Mouse (Mus musculus) liver, embryonic 12.5 days (tissue): Measurements from ENCODE around the gene Cep250. TPM values are rescaled to one million over a fixed set of nuclear protein-coding genes. Genes with fewer than 3 reads are reported as not detected.

Experiments used
- ATAC-seq: fragments of 200-750 bp; cut with Nextera tagmentation; 2 replicates; pipeline ENCODE4 v1.8.0; 2017; ENCODE audit warnings: moderate number of reproducible peaks, mild to moderate bottlenecking, moderate library complexity
- H3K27ac ChIP-seq: fragments of 300-500 bp; sonication (generic); 2 replicates; pipeline ENCODE4 v1.5.1; 2016; ENCODE audit warnings: mild to moderate bottlenecking
- H3K27me3 ChIP-seq: fragments of 300-500 bp; sonication (generic); replicated peaks from 2 replicates; pipeline ENCODE4 v1.6.1; 2016; ENCODE audit warnings: mild to moderate bottlenecking, moderate library complexity
- H3K36me3 ChIP-seq: fragments of 300-500 bp; sonication (generic); 2 replicates; pipeline ENCODE4 v1.6.1; 2016; ENCODE audit warnings: mild to moderate bottlenecking, moderate library complexity
- H3K4me1 ChIP-seq: fragments of 300-500 bp; sonication (generic); 2 replicates; pipeline ENCODE4 v1.6.1; 2016
- H3K4me2 ChIP-seq: fragments of 300-500 bp; sonication (generic); 2 replicates; pipeline ENCODE4 v1.6.1; 2016; ENCODE audit warnings: mild to moderate bottlenecking, moderate library complexity
- H3K4me3 ChIP-seq: fragments of 300-500 bp; sonication (generic); 2 replicates; pipeline ENCODE4 v1.5.1; 2016; ENCODE audit warnings: mild to moderate bottlenecking, moderate library complexity
- H3K9ac ChIP-seq: fragments of 300-500 bp; sonication (generic); 2 replicates; pipeline ENCODE4 v1.6.1; 2016; ENCODE audit warnings: mild to moderate bottlenecking, moderate library complexity
- H3K9me3 ChIP-seq: fragments of 300-500 bp; sonication (generic); replicated peaks from 2 replicates; pipeline ENCODE4 v1.6.1; 2016; ENCODE audit warnings: mild to moderate bottlenecking, moderate library complexity
- WGBS: fragments of 180-500 bp; shearing (Covaris S2); methylation state at CpG from one replicate; pipeline ENCODE4 v1.1.7; 2016; ENCODE audit not compliant: insufficient replicate concordance; 5-methylcytosine and 5-hydroxymethylcytosine counted together
- polyA plus RNA-seq: library from polyadenylated mRNA; unstranded; fragments of >200 nt; fragmentation: Nextera tagmentation; extraction: Ambion mirVana; gene quantifications from 2 replicates; pipeline ENCODE4 v1.2.1, GENCODE M21; 2016

Gene Cep250
- polyA plus RNA-seq, 1 experiment from 2014 or later = 20.7 TPM

DNA sequence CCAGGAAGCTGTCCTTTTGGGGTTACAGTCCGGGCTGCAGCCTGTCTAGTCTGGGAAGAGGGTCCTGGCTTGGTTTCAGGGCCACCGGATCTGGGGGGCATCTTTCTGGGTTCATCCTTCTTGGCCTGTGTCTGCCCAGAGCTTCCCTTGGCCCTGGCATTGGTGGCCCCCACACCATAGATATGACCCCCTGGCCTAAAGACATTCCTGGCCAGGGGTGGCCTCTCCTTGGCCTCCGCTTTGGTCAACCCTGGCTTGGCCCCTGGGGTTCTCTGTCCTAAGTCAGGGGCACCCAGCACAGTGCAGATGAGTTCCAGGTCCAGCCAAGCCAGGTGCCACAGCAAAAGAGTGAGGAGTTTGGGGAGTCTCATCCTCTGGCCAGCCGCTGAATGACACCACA, 11.6 kb upstream of the Cep250 start:
- H3K4me2 ChIP-seq = no peak overlapping the region

DNA sequence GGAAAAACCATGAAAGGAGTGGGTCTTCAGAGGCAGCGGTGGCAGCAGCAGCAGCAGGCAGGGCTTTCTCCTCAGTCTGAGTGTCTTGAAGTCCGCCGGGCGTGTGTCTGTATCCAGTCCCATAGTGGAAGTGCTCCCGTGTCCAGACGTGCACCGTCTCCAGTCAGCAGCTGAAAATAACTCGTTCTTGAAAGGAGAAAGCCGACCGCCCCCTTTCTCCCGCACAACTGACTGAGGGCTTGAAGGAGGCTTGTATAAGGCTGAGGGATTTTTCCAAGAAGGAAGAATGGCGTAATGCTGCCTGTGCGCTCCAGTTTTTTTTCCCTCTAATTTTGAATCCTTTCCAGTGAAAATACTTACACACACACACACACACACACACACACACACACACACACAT, 11.1 kb upstream of the Cep250 start, which contains the start of gene Gdf5:
TSS of gene Gdf5 (minus strand) at position 244 of the 400 bp plus-strand sequence.
- Histone ChIP-seq H3K4me1 (peaks cover 47% of the 10 kb centered on the region), H3K36me3 (no peaks in the 10 kb centered on the region), H3K4me3 (no peak within 1 kb of the TSS), H3K4me2 (no peak within 1 kb of the TSS), H3K9ac (no peak within 1 kb of the TSS), H3K9me3 (no peaks in the 10 kb centered on the region), H3K27me3 (peaks cover 19% of the 10 kb centered on the region; the same call in 1 of the 2 replicates), H3K27ac (no peak within 1 kb of the TSS)
- WGBS = 76% methylated on average over 13 of the region's 13 CpGs
- ATAC-seq = no peak

More for the DNA sequence above, 11.6 kb upstream of the Cep250 start:
- Histone ChIP-seq H3K27me3 (peaks cover 19% of the 10 kb centered on the region; the same call in 1 of the 2 replicates), H3K27ac (no peak overlapping the region), H3K36me3 (no peaks in the 10 kb centered on the region), H3K4me1 (peaks cover 47% of the 10 kb centered on the region), H3K9ac (no peak overlapping the region), H3K4me3 (no peak overlapping the region), H3K9me3 (no peaks in the 10 kb centered on the region)
- no peak for ATAC-seq
- 70% methylated on average over 4 of the region's 4 CpGs for WGBS

DNA sequence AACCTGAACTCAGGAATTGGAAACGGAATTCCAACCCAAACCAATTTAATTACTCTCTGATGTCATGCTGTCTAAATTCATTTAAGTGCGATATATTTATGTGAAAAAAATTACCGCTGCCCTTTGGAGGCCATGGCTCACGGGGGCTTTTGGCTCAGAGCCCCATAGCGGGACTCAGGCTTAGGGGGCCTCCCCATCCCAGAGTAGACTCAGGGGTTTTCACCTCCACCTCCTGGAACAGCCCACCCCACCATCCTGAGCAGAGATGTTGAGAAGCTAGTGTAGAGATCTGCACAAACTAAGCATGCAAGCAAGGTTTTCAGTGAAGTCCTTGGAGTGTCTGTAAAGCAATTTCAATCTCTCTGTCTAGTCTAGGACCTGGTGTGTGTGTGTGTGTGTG, 10.7 kb upstream of the Cep250 start:
- H3K9me3 ChIP-seq = no peaks in the 10 kb centered on the region
- no peaks in the 10 kb centered on the region for H3K36me3 ChIP-seq
- H3K9ac ChIP-seq = no peak overlapping the region
- H3K4me3 ChIP-seq = no peak overlapping the region
- no peak overlapping the region for H3K27ac ChIP-seq
- H3K27me3 ChIP-seq = peaks cover 19% of the 10 kb centered on the region; the same call in 1 of the 2 replicates
- H3K4me1 ChIP-seq = peaks cover 47% of the 10 kb centered on the region
- no peak for ATAC-seq
- no peak overlapping the region for H3K4me2 ChIP-seq
- WGBS = 71% methylated on average over 5 of the region's 5 CpGs

DNA sequence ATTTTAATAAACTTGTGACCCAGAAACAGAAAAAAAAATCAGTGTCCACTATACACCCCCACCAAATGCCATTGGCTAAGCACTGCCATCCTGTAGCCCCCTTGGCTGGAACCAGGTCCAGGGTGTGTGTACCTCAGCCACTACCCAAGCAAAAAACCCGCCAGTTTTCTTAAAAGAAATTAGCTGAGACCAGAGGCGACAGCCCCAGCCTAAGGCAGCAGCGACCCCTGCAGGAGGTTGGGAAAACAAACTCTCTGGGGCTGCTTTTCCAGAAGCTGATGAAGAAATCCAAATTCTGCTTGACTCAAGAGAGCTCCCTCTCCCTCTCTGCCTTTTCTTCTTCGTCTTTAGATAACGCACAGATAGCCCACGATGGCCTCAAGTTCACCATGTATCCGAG, 10.2 kb upstream of the Cep250 start:
- H3K27me3 ChIP-seq = peaks cover 19% of the 10 kb centered on the region; the same call in 1 of the 2 replicates
- H3K36me3 ChIP-seq = no peaks in the 10 kb centered on the region
- ATAC-seq = no peak
- H3K4me3 ChIP-seq = no peak overlapping the region
- H3K4me1 ChIP-seq = peaks cover 47% of the 10 kb centered on the region
- WGBS = 5% methylated on average over 7 of the region's 7 CpGs
- no peak overlapping the region for H3K27ac ChIP-seq
- no peak overlapping the region for H3K9ac ChIP-seq
- H3K4me2 ChIP-seq = no peak overlapping the region
- H3K9me3 ChIP-seq = no peaks in the 10 kb centered on the region

DNA sequence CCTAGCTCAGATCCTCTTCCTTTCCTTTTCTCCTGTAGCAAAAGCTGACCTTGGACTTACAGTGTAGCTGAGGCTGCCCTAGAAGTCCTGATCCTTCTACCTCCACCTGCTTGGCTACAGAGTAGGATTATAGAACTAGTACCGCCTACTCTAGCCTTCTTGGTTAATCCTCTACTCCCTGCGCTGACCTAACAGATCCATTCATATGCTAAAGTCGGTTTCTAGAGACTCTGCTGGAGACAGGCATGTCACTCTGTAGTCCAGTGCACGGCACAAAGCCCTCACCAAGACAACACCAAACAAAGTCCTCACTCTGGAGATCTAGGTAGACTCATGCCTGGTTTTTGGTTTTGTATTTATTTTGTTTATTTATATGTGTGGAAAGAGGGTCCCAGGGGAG, 9.8 kb upstream of the Cep250 start:
- 50% methylated on average over 4 of the region's 4 CpGs for WGBS
- no peak for ATAC-seq
- Histone ChIP-seq H3K27me3 (peaks cover 19% of the 10 kb centered on the region; the same call in 1 of the 2 replicates), H3K9me3 (no peaks in the 10 kb centered on the region), H3K4me1 (peaks cover 48% of the 10 kb centered on the region), H3K9ac (no peak overlapping the region), H3K4me3 (no peak overlapping the region), H3K27ac (peak overlapping the region; percentile 53), H3K4me2 (no peak overlapping the region), H3K36me3 (no peaks in the 10 kb centered on the region)

DNA sequence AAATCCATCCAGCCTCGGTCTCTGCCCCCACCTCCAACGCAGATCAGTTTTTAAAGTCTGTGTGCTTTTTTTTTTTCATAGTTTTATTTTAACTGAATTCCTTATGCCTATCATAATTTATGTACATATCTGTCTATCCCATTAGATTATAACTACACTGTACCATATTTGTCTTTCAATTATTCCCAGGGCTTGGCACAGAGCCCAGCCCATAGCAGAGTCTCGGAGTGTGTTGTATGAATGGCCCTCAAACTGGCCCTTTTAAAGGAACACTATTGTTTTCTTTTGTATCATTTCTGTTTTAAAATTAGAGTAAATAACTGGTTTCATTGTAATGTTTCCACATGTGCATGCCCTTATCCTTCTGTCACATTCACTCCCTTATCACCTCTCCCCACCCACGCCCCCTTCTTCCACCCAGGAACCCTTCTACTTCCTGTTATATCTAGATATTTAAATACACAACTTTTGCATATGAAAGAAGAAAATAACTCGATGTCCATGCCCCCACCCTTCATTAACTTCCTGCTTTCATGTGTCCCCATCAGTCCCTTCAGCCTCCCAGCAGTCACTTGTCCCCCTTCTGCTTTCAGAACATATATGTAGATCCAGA, 8.8 kb upstream of the Cep250 start:
- Histone ChIP-seq H3K9ac (no peak overlapping the region), H3K4me2 (peak overlapping the region; percentile 14), H3K27ac (peak overlapping the region; percentile 53), H3K9me3 (no peaks in the 10 kb centered on the region), H3K4me3 (no peak overlapping the region), H3K36me3 (no peaks in the 10 kb centered on the region), H3K27me3 (peaks cover 19% of the 10 kb centered on the region; the same call in 1 of the 2 replicates), H3K4me1 (peaks cover 57% of the 10 kb centered on the region)
- WGBS = 43% methylated on average over 5 of the region's 5 CpGs
- peak; percentile 70 for ATAC-seq

DNA sequence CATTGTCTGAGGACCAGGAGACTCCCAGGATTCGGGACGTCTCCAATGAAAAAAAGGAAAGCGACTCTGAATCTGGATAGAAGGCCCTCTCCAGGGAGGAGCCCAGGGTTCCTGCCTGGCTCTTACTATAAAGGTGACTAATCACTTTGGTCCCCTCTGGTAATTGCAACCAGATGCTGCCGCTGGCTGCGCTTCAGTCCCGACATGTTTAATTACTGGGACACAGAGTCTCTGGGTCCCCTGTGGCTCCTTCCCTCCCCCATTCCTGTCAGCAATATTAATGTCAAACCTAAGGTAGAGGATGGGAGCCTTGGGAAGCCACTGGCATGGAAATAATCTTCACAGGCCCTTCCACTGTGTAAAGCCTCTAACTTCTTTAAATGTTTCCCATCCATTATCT, 6.9 kb upstream of the Cep250 start:
- WGBS = 58% methylated on average over 6 of the region's 6 CpGs

DNA sequence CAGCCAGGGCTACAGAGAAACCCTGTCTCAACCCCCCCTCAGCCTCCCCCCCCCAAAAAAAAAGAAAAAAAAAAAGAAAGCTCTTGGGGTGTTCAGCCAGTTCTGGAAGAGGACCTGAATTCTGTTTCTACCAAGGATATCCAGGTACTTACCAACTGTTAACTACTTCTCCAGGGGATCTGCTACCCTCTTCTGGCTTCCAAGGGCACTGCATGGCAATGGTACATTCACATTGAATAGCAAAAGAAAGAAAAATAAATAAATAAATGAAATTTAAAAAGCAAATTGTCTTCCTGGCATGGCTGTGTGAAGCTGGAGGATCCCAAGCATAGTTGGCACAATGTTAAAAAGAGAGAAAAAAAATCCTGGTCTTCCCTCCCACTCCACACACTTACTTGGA, 4.3 kb upstream of the Cep250 start:
- no peak overlapping the region for H3K4me3 ChIP-seq
- H3K27ac ChIP-seq = no peak overlapping the region
- H3K27me3 ChIP-seq = peaks cover 21% of the 10 kb centered on the region
- no peak overlapping the region for H3K9ac ChIP-seq
- H3K4me2 ChIP-seq = no peak overlapping the region
- ATAC-seq = no peak
- no peaks in the 10 kb centered on the region for H3K36me3 ChIP-seq
- H3K9me3 ChIP-seq = no peaks in the 10 kb centered on the region
- H3K4me1 ChIP-seq = peaks cover 33% of the 10 kb centered on the region

More for the DNA sequence above, 6.9 kb upstream of the Cep250 start:
- Histone ChIP-seq H3K36me3 (no peaks in the 10 kb centered on the region), H3K27me3 (peaks cover 21% of the 10 kb centered on the region; the same call in 1 of the 2 replicates), H3K9me3 (no peaks in the 10 kb centered on the region), H3K4me2 (no peak overlapping the region), H3K27ac (no peak overlapping the region), H3K4me1 (peaks cover 44% of the 10 kb centered on the region), H3K4me3 (no peak overlapping the region), H3K9ac (no peak overlapping the region)
- no peak for ATAC-seq

DNA sequence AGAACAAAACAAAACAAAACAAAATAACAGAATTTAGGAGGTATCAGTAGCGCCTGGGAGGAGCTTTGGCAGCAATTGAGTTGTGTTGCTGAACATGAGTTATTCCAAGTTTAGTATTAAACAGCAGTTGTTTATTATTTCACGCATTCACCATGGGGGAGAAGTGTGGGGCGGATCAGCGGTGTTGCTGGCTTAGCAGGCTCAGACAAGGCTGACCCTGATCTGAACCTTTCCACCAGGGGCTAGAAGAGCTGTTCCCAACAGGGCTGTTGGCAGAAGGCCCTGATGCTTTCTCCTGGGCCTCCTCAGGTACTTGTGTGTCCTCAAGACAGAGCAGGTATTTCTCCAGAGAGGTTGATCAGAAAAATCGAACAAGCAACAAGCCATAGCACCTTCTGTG, 3.7 kb downstream of the Cep250 start:
- Histone ChIP-seq H3K27ac (no peak overlapping the region), H3K9ac (no peak overlapping the region), H3K36me3 (peaks cover 35% of the 10 kb centered on the region), H3K4me1 (peaks cover 16% of the 10 kb centered on the region), H3K9me3 (no peaks in the 10 kb centered on the region), H3K4me3 (no peak overlapping the region), H3K4me2 (no peak overlapping the region), H3K27me3 (no peaks in the 10 kb centered on the region)
- 87% methylated on average over 5 of the region's 5 CpGs for WGBS
- no peak for ATAC-seq

DNA sequence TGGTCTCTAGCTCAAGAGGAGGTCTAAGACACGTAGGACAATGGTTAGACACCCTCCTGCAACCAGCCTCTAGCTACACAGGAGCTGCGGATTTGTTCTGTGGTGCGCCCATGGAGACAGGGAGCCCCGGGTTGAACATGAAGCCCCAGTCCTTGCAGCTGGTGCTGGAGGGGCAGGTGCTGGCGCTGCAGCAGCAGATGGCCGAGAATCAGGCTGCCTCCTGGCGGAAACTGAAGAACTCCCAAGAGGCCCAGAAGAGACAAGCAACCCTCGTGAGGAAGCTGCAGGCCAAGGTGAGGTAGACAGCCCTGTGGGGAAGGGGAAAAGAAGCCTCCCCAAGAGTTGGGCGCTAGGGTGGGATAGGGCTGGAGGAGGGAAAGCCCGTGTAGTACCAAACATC, 5.6 kb downstream of the Cep250 start:
- Histone ChIP-seq H3K27me3 (no peaks in the 10 kb centered on the region), H3K9me3 (no peaks in the 10 kb centered on the region), H3K4me2 (no peak overlapping the region), H3K36me3 (peaks cover 52% of the 10 kb centered on the region), H3K27ac (no peak overlapping the region), H3K9ac (no peak overlapping the region), H3K4me1 (peaks cover 13% of the 10 kb centered on the region), H3K4me3 (no peak overlapping the region)
- WGBS = 82% methylated on average over 10 of the region's 10 CpGs
- no peak for ATAC-seq

DNA sequence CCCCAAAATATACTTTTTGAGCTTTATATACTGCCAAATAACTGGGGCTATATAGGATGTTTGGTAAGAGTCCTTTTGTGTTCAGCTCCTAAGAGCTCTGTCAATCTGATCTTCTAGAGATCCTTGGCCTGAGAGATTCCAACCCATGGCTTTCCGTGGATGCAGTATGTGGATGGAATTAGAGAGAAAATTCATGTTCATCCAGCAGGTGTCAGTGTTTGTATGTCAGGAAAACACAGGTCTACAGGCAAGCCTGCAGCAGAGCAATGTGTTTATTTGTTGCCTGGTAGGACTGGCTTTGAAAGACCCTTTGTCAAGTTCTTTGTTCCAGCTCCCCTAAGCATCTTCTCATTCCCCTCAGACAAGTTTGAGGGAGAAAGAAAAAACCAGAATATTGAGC, 6.7 kb downstream of the Cep250 start:
- Histone ChIP-seq H3K27me3 (no peaks in the 10 kb centered on the region), H3K36me3 (peaks cover 64% of the 10 kb centered on the region), H3K9me3 (no peaks in the 10 kb centered on the region), H3K4me3 (no peak overlapping the region), H3K4me2 (no peak overlapping the region), H3K27ac (no peak overlapping the region), H3K4me1 (peaks cover 2% of the 10 kb centered on the region; the same call in 1 of the 2 replicates), H3K9ac (no peak overlapping the region)
- no peak for ATAC-seq
- 60% methylated on average over 1 of the region's 1 CpGs for WGBS

DNA sequence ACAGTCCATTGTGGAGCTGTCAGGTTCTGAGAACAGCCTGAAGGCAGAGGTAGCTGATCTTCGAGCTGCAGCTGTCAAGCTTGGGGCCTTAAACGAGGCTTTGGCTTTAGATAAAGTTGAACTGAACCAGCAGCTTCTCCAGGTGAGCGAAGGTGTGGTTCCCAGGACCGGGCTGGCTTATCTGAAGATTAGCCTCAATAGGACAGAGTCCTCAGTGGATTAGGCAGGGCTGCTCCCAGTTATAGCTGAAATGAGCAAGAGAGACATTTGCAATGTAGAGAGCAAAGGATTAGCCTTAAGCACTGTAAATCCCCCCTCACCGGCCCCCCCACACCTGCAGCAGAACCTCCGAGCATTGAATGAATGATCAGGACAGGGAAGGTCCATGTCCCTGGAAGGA, 17.1 kb downstream of the Cep250 start:
- Histone ChIP-seq H3K4me1 (peaks cover 15% of the 10 kb centered on the region), H3K9me3 (no peaks in the 10 kb centered on the region), H3K4me3 (no peak overlapping the region), H3K9ac (no peak overlapping the region), H3K27me3 (no peaks in the 10 kb centered on the region), H3K27ac (no peak overlapping the region), H3K4me2 (no peak overlapping the region), H3K36me3 (peaks cover 91% of the 10 kb centered on the region)
- 58% methylated on average over 6 of the region's 6 CpGs for WGBS
- ATAC-seq = peak; percentile 57
